Mouse (Mus musculus) inflammation-experienced regulatory T-cells, adult 6 months (primary cell): ENCODE results near the gene Lgals1. TPM values are rescaled to one million over a fixed set of nuclear protein-coding genes. Genes with fewer than 3 reads are reported as not detected.
"Not testable (repeated sequence)": the region's sequence is repeated elsewhere in the genome, so short reads cannot be mapped to it uniquely, and the experiment has no call there.

ENCODE experiments used
- ATAC-seq: one replicate; pipeline ENCODE4 v1.8.0; 2017
- polyA plus RNA-seq, 3 experiments: library from polyadenylated mRNA; unstranded; fragments of 100-300 nt; shearing (Covaris generic); gene quantifications; one replicate each; pipeline ENCODE4 v1.2.1; 2017

The Lgals1 gene
- 1,000 to 10,000 TPM in 1 of 3 experiments, 100 to 1,000 TPM in 2; 309 to 2,729 (median 443) TPM for polyA plus RNA-seq

DNA sequence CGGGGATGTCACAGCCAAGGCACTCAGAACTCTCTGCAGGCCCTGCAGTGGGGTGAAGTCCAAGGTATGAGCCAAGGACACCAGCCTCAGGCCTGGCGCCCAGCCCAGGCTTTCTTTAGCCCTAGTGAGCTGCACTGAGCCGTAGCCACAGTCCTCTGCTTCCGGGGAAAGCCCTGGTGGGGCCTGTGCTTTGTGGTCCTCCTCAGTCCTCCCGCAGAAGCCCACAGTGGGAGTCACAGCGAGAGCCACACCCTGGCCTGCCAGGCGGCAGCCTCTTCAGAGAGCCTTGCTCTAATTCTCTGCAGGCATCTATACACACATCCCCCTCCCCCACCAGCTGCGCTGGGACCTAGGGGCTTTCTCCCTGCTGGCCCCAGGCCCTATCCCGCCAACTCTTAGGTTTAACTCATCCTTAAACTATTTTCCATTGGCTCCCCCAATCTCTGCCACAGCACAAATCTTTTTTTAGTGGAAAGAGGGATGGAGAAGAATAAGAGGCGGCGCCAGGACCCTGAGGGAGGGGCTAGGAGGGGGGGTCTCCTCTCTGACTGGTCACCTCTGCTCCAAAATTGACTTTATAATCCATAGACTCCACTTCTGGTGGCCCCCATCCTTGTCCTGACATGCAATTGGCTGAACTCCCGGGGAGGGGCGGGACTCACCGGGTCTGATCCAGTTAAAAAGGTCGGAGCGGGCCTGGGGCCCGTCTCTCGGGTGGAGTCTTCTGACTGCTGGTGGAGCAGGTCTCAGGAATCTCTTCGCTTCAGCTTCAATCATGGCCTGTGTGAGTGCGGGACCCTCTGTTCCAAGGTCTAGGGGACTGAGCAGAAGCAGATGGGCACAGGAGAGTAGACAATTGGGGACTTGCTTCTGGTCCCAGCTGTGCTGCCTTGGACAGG lies at the start of gene Lgals1:
Lgals1 (plus strand) TSS at position 705 of the 899 bp plus-strand sequence.
- ATAC-seq: peak; percentile 59

DNA sequence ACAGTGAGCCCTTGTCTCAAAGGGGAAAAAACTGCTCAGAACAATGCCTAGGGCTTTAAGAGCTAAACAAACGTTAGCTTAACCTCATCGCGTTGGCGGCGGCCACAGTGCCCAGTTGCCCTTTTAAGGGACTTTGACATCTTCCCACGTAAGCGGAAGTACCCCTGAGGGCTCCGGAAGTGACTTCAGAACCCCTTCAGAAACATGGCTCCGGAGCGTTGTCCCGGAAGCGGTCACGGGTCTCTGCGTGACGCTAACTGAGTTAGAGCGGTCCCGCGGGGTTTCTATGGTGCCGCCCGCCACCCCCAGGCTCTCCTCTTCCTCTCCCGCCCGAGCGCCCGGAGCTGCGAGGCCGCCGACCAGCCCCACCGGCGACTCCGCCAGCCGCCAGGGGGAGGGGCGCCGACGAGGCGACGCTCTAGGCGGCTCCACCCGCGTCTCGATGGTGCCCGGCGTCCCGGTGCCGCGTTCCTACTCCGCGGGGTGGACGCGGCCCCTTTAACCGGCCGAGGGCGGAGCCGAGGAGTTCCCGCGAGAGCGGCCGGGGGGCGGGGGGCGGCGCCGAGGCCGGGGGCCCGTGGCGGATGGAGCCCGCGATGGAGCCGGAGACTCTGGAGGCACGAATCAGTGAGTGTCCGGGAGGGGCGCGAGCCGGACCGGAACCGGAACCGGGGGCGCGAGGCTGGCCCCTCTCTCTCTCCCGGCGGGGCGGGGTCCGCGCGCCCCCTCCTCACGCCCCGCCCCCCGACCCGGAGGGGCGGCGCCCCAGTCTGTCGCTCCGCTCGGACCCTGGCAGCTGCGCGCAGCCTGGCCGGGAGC lies 49.3 kb upstream of the Lgals1 start, which contains the start of gene Gga1:
Gga1 (plus strand) TSS at position 200 of the 819 bp plus-strand sequence.
- peak; percentile 85 for ATAC-seq

DNA sequence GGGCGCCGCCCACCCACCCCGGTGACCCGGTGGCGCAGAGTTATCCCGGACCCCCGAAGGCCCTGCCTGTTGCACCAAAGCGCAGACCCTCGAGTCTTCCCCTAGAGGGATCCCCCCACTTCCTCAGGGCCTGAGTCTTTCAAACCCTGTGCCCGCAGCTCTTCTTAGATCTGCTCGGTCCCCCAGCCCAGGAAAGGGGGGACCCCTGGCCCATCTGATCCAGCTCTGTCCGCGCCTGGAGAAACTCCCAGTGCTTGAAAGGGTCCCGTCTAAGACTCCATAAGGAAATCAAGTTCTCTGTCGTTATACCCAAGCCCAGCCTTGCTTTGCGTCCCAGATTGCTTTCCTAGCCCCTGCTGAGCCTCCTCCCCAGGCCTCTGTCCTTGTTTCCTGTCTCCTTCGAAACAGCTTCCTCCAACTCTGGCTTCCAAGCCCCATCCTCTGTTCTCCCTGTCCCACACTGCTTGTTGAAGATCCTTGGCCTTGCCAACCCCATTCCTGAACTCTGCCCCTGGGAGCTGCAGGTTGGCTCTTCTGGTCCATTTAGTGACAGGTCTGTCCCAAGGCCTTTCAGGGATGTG lies 48.6 kb upstream of the Lgals1 start:
- no peak for ATAC-seq

DNA sequence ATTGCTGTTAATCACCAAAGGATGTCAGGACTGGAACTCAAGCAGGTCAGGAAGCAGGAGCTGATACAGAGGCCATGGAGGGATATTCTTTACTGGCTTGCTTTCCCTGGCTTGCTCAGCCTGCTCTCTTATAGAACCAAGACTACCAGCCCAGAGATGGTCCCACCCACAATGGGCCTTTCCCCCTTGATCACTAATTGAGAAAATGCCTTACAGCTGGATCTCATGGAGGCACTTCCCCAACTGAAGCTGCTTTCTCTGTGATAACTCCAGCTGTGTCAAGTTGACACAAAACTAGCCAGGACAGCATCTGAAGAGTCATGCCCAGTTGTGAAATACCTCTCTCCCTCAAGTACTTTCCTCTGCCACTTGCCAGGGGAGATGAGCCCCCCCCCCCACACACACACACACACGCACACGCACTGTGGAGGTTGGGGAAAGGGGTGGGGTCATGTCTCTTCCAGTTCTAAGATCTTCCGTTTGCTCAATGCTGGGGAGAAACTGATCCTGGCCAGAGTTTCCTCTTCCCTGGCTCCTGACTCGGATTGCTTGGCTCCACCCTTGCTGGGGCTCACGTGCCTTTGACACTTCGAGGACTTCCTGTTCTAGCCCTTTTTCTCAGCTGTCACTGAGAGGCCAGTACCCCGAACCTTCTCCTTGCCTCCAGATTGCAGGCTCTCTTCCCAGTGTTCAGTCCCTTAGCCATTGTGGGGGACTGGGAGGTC lies 47.6 kb upstream of the Lgals1 start:
- not testable (repeated sequence) for ATAC-seq

DNA sequence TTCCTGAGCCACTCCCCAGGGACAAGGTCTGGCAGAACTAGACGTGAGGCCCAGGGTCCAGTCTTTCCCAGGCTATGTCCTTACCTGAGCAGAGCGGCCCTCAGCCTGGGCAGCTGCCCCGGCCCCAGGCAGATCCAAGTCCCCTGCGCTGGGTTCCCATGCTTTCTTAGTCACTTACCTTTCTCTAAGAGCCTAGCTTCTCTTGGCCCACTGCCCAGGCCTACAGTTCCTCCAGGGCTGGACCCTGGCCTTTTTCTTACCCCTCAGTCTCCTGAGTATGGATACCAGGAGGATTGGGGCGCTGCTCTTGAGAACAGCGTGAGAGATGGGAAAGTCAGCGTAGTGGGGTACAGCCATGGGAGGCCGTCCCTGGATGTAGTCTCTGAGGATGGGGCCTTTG lies 46.1 kb upstream of the Lgals1 start:
- no peak for ATAC-seq

DNA sequence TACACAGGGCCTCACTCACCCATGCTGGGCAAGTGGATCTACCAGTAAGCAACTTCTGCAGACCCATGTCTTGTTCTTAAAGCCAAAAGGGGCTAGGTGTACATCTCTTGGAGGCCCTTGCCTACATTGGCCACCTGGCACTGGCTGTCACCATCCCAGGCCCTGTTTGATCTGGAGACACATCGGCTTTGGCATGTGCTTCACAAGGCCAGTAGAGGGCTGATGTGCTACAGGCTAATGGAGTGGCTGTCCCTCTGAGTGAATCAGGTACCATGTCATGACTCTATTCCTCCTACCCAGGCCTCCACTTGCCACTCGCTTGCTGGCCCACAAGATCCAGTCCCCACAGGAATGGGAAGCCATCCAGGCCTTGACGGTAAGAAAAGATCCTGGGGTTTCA lies 44.7 kb upstream of the Lgals1 start:
- no peak for ATAC-seq

DNA sequence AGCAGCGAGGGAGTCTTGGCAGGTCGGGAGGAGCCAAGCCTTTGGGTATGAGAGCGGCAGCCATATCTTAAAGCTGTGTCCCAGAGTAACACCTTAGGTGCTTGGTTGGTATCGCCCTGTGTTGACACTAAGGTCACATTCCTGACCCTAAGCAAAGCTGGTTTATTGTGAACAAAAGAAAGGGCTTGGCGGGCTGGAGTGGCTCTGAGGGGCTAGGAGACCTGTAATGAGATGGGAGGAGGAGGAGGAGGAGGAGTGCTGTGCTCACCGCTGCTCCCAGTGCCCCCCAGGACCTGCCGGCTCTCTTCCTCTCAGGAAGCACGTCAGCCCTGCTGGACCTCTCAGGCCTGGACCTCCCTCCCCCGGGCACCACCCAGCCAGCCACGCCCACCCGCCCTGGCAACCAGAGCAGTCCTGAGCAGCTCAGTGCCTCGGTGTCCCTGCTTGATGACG lies 37.1 kb upstream of the Lgals1 start:
- ATAC-seq: no peak

DNA sequence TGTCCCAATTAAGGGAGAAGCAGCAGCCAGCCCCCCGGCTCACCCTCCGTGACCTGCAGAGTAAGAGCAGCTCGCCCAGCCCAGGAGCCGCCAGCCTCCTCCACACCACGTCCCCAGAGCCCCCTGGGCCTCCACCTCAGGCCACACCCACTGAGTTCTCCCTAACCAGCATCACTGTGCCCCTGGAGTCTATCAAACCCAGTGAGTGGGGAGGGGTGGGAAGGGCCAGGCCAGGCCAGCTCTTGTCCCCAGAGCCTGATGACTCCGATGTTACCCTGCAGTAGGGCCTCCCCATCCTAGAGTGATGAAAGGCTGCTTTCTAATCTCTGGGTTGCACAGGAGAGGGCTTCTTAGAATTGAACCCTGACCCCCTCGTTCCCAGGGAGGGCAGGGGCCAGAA lies 34.1 kb upstream of the Lgals1 start:
- no peak for ATAC-seq

DNA sequence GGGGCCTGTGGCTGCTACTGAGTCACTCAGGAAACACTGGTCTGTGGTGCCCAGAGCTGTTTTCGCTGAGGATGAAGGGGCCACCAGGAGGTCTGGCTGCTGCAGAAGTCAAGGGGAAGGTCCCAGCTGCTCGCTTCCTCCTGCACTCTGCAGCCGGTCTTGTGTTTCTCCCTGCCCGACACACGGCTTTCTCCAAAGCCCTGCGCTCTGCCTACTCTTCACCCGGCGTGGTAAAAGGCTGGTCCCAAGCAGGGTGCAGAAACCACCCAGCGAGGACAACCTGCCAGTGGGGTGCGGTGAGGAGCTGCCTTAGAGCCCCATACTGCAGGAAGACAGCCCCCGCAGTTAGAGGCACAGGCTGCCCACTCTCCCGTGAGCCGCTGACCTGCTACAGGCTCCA lies 31.8 kb upstream of the Lgals1 start:
- peak; percentile 11 for ATAC-seq

DNA sequence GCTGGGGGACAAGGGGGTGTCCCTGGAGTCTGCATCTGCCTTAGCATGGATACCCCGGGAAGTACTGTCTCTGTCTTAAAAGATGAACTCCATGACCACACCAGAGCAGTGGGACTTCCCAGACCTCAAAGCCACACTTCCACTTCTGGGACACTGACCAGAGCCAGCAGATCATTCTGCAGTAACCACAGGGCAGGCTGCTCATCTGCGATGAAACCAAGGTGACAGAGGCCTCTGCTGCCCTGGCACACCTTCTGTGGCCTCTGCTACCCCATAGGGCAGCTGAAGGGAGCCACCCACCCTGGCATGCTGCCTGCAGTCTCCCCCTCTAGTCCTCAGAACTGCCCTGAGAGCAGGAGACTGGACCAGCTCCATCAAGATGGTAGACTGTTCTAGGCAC lies 30.8 kb upstream of the Lgals1 start:
- no peak for ATAC-seq

DNA sequence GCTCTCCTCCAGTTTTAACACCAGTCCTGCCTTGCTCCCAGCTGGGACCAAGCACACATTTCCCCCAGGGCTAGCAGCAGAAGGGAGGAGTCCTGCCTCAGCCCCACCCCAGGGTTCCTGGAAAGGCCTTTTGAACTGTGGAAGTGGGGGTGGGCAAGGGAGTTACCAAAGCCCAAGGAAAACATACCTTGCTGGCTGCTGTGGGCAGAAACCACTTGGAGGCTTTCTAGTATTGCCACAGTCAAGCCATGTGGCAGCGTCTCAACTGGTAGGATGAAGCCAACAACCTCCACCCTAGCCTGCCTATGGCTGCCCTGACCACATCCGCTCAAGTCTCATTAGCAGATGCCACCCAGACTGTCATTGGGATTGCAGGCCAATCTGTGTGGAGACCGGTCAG lies 30.4 kb upstream of the Lgals1 start:
- ATAC-seq: peak; percentile 60

DNA sequence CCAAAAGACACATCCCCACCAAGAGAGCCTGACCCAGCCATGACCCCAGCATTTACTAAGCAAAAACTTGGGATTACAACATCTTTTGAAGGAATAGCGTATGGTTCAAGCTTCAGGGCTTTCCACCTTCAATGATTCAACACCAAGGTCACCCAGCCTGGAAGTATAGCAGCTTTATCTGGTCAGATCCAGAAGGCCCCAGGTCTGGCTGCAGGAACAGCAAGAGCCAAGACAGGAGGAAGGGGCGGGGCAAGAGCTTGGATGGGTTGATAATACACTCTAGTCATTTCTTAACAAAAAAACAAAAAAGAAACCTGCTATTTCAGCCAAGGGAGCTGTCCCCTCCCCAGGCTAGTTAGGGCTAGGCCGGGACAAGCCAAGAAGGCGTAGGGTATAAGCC lies 29.0 kb upstream of the Lgals1 start:
- no peak for ATAC-seq

DNA sequence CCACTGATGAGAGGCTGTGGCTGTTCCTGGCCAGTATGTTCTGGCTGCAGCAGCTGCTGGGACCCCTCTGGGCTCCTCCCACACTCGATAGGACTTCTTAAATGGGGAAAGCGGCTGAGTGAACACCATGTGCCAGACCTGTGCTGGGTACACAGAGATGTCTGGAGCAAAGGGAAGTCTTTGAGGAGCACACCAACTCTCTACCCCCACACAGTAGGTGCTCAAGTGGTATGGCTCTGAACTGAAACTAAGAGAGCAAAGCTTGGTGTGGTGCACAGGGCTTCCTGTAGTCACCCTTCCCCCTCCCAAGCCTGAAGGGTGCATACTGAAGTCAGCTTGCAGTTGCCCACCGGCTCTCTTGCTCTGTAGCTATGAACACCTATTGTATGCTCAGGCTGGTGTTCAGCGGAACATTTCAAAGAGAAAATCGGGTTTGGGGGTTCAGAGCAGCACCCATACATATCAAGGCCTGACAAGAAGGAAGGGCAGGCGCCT lies 28.0 kb upstream of the Lgals1 start:
- peak; percentile 59 for ATAC-seq

DNA sequence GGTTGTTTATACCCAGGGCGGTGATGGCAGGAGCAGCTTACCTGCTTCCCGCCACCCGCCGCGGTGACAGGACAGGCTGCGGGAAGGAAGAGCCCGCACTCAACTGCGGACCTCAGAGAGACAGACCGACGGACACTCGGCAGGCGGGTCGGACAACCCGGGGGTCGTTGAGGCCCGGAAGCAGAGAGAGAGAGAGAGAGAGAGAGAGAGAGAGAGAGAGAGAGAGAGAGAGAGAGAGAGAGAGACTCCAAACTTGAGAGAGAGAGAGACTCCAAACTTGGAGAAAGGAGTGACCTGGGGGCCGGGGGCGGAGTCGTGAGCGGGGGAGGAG lies 27.2 kb upstream of the Lgals1 start, which contains the start of gene Gm49510:
Gm49510 (plus strand) TSS at position 259 of the 331 bp plus-strand sequence.
- no peak for ATAC-seq

DNA sequence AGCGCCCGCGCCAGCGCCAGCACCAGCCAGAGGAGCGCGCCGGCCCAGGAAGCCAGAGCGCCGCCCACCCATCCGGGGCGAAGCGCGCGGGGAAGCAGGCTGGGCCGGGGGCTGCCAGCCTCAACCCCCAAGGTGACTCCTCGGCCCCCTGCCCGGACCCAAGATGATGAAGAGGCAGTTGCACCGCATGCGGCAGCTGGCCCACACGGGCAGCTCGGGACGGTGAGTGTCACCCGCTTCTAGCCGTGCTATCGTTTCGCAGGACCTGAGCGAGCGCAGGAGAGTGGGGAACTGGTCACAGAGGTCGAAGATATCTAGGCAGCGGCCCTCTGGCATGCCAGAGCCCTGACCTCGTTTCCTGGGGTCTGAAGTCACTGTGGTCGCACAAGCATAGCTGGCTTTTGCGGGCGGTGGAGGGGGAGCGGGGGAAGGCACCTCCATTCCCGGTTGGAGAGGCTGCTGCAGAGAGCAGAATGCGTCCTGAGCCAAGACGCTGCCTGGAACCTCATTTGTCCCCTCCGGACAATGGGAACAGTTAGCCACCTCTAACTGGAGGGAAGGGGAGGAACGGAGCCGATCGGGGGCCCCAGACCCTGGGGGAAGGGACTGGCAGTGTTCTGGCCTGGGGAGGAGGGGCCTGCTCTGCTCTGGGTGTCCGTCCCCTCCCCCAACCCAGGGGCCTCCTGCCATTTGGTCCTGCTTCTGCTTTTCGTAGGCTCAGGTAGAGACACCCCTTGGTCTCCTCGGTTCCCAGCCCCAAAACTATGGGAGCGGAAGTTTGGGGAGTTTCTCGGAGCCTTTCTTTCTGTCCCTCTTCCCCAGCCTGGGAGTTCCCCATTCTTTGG lies 26.6 kb upstream of the Lgals1 start, which contains the start of gene Sh3bp1:
Sh3bp1 (plus strand) TSS at position 29 of the 845 bp plus-strand sequence.
- peak; percentile 53 for ATAC-seq

DNA sequence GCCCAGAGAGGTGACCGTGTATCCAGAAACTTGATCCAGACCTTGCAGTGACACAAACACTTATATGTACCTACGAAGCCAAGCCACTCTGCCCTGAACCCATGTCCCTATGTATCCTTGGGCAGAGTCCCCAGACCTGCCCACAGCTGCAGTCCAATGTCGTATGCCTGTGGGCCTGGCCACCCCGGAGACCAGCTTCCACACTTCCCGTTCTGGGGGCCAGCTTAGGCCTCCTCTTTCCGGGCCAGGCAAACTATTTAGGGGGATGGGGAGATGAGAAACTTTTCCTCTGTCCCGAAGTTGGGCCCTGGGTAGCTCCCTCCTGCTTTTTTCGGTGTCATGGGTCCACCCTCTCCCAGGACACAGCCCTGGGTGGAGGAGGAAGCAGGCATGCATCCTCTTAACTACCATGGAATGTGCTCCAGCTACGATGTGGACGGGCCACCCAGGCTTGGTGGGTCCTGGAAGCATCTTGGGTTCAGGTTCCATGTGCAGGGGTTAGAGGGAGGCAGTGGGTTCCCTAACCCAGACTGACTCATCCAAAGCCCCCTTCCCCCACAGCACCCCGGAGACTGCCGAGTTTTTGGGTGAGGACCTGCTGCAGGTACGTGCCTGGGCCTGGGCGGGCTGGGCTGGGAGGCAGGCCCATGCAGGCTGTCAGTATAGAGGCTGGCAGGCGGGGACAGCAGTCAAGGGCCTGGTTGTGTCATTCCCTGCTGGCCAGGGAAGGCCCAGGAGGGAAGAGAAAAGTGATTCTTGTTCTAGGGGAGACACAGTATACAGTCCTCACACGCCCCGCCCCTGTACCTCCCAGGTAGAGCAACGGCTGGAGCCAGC lies 25.7 kb upstream of the Lgals1 start:
- ATAC-seq: no peak

DNA sequence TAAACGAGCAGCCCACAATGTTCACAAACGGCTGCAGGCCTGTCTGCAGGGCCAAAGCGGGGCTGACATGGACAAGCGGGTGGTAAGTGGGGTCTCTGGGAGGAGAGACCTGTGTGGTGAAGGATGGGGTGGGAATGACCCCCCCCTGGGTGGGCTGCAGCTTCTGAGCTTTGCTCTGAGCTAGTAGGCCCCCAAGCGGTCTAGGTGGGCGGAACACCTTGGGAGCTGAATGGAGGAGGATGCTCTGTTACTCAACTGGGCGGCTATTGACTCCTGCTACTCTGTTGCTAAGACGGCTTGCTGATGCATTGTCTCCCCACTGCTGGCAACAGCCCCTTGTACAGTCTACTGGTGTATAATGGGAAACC lies 25.1 kb upstream of the Lgals1 start:
- no peak for ATAC-seq

DNA sequence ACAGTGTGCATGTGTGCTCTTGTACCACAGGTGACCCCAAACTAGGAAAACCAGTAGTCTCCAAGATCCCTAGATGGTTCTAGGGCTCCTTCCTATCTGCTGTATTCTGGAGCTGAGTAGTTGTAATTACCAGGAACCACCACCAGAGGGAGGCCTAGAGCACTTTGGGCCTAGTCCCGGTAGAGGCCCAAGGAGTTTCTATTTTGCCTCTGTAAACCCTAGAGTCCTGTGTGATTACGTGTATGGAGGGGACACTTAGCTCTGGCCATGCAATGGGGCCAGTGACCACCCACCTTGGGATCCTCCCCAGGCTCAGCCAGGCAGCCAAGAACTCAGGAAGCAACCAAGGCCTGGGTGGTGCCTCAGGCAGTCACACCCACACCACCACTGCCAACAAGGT lies 23.3 kb upstream of the Lgals1 start:
- peak; percentile 35 for ATAC-seq

DNA sequence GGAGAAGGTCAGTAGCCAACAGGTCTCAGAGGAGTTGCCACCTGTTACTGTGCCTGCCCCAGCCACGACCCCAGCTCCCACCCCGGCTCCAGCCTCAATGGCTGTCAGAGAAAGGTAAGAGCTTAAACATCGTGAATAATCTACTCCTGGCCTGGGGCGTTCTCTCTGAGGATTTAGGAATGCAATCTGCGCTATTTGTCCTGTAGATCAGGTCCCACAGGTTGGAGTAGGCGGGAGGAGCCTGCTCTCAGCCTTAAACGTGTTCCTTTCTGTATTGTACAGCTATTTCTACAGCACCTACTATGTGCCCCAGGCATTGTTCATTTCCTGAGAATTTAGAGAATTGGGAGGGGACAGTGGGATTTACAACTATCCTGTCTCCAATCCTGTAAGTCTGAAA lies 18.1 kb upstream of the Lgals1 start:
- ATAC-seq: no peak

DNA sequence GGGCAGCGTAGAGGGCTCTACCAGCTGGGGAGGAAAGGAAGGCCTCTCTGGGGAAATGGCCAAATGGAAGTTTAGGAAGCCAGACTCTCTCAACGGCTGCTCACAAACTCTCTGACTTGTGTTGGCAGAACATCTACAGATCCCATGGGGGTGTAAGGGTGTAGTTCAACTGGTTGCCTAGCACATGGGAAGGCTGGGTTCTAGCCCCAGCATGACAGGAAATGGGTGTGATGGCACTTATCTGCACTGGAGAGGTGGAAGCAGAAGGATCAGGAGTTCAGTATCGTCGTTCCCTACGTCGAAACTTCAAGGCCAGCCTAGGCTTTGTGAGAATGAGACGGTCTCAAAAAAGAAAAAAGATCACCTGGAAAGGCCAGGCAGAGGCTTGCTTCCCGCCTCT lies 17.5 kb upstream of the Lgals1 start:
- no peak for ATAC-seq
